Mouse (Mus musculus): Measurements from ENCODE around the gene Ntsr1. TPM values are rescaled to one million over a fixed set of nuclear protein-coding genes. Genes with fewer than 3 reads are reported as not detected.

The Ntsr1 gene
- polyA plus RNA-seq, 1 experiment, result not detected

- no peak overlapping the region for H3K4me3 ChIP-seq (replicated peaks; ENCODE audit: extremely low read depth, low read depth, low read length)
- TF ChIP-seq POLR2A (IDR thresholded peaks at IDR 0.05; ENCODE audit: borderline replicate concordance, extremely low read depth, low read depth, low read length), result no peak
- TF ChIP-seq CTCF (IDR thresholded peaks at IDR 0.05; ENCODE audit: insufficient read depth, low read length), result no peak
- no peak for DNase-seq
- 73% methylated on average over 4 of the region's 4 CpGs for WGBS
- H3K4me1 ChIP-seq (ENCODE audit: control insufficient read depth, insufficient read depth, low read length), result no peaks in the 10 kb centered on the region
Observed at GRCm38 (mm10) chr2:180522825-180523224, 23.0 kb downstream of the Ntsr1 start.

GRCm38 (mm10) chr2:180527447-180527846, 27.7 kb downstream of the Ntsr1 start:
- TF ChIP-seq POLR2A (IDR thresholded peaks at IDR 0.05; ENCODE audit: borderline replicate concordance, extremely low read depth, low read depth, low read length) (no peak), CTCF (IDR thresholded peaks at IDR 0.05; ENCODE audit: insufficient read depth, low read length) (no peak)
- Histone ChIP-seq H3K4me1 (ENCODE audit: control insufficient read depth, insufficient read depth, low read length) (no peaks in the 10 kb centered on the region), H3K4me3 (replicated peaks; ENCODE audit: extremely low read depth, low read depth, low read length) (no peak overlapping the region)
- 50% methylated on average over 7 of the region's 7 CpGs for WGBS
- DNase-seq, result no peak

GRCm38 (mm10) chr2:180527883-180528282, 28.1 kb downstream of the Ntsr1 start:
- no peak for DNase-seq
- 21% methylated on average over 8 of the region's 8 CpGs for WGBS
- TF ChIP-seq CTCF (IDR thresholded peaks at IDR 0.05; ENCODE audit: insufficient read depth, low read length) (no peak), POLR2A (IDR thresholded peaks at IDR 0.05; ENCODE audit: borderline replicate concordance, extremely low read depth, low read depth, low read length) (no peak)
- H3K4me1 ChIP-seq (ENCODE audit: control insufficient read depth, insufficient read depth, low read length), result no peaks in the 10 kb centered on the region
- no peak overlapping the region for H3K4me3 ChIP-seq (replicated peaks; ENCODE audit: extremely low read depth, low read depth, low read length)

- no peak for DNase-seq
- no peak for TF ChIP-seq CTCF (IDR thresholded peaks at IDR 0.05; ENCODE audit: insufficient read depth, low read length)
- TF ChIP-seq POLR2A (IDR thresholded peaks at IDR 0.05; ENCODE audit: borderline replicate concordance, extremely low read depth, low read depth, low read length), result no peak
- WGBS, result 35% methylated on average over 7 of the region's 7 CpGs
Observed at GRCm38 (mm10) chr2:180530130-180530529, 30.4 kb downstream of the Ntsr1 start.

GRCm38 (mm10) chr2:180530584-180530983, 30.8 kb downstream of the Ntsr1 start:
- TF ChIP-seq POLR2A (IDR thresholded peaks at IDR 0.05; ENCODE audit: borderline replicate concordance, extremely low read depth, low read depth, low read length), result no peak
- no peak for TF ChIP-seq CTCF (IDR thresholded peaks at IDR 0.05; ENCODE audit: insufficient read depth, low read length)
- no peaks in the 10 kb centered on the region for H3K4me1 ChIP-seq (ENCODE audit: control insufficient read depth, insufficient read depth, low read length)
- WGBS, result 45% methylated on average over 3 of the region's 3 CpGs
- H3K4me3 ChIP-seq (replicated peaks; ENCODE audit: extremely low read depth, low read depth, low read length), result no peak overlapping the region
- DNase-seq, result no peak

More at GRCm38 (mm10) chr2:180530130-180530529, 30.4 kb downstream of the Ntsr1 start:
- Histone ChIP-seq H3K4me3 (replicated peaks; ENCODE audit: extremely low read depth, low read depth, low read length) (no peak overlapping the region), H3K4me1 (ENCODE audit: control insufficient read depth, insufficient read depth, low read length) (no peaks in the 10 kb centered on the region)

GRCm38 (mm10) chr2:180531671-180532385, 32.1 kb downstream of the Ntsr1 start:
- 71% methylated on average over 7 of the region's 7 CpGs for WGBS
- TF ChIP-seq POLR2A (IDR thresholded peaks at IDR 0.05; ENCODE audit: borderline replicate concordance, extremely low read depth, low read depth, low read length) (no peak), CTCF (IDR thresholded peaks at IDR 0.05; ENCODE audit: insufficient read depth, low read length) (no peak)
- Histone ChIP-seq H3K4me1 (ENCODE audit: control insufficient read depth, insufficient read depth, low read length) (no peaks in the 10 kb centered on the region), H3K4me3 (replicated peaks; ENCODE audit: extremely low read depth, low read depth, low read length) (no peak overlapping the region)
- DNase-seq, result no peak

GRCm38 (mm10) chr2:180532386-180532995, 32.7 kb downstream of the Ntsr1 start:
- 40% methylated on average over 6 of the region's 6 CpGs for WGBS
- H3K4me1 ChIP-seq (ENCODE audit: control insufficient read depth, insufficient read depth, low read length), result no peaks in the 10 kb centered on the region
- DNase-seq, result no peak
- TF ChIP-seq POLR2A (IDR thresholded peaks at IDR 0.05; ENCODE audit: borderline replicate concordance, extremely low read depth, low read depth, low read length) (no peak), CTCF (IDR thresholded peaks at IDR 0.05; ENCODE audit: insufficient read depth, low read length) (no peak)
- no peak overlapping the region for H3K4me3 ChIP-seq (replicated peaks; ENCODE audit: extremely low read depth, low read depth, low read length)

GRCm38 (mm10) chr2:180533237-180533636, 33.5 kb downstream of the Ntsr1 start:
- WGBS, result 47% methylated on average over 4 of the region's 4 CpGs
- no peak for DNase-seq
- no peak for TF ChIP-seq POLR2A (IDR thresholded peaks at IDR 0.05; ENCODE audit: borderline replicate concordance, extremely low read depth, low read depth, low read length)
- no peak for TF ChIP-seq CTCF (IDR thresholded peaks at IDR 0.05; ENCODE audit: insufficient read depth, low read length)
- Histone ChIP-seq H3K4me1 (ENCODE audit: control insufficient read depth, insufficient read depth, low read length) (no peaks in the 10 kb centered on the region), H3K4me3 (replicated peaks; ENCODE audit: extremely low read depth, low read depth, low read length) (no peak overlapping the region)

GRCm38 (mm10) chr2:180543675-180544074, 43.9 kb downstream of the Ntsr1 start:
- TF ChIP-seq CTCF (IDR thresholded peaks at IDR 0.05; ENCODE audit: insufficient read depth, low read length) (no peak), POLR2A (IDR thresholded peaks at IDR 0.05; ENCODE audit: borderline replicate concordance, extremely low read depth, low read depth, low read length) (no peak)
- Histone ChIP-seq H3K4me1 (ENCODE audit: control insufficient read depth, insufficient read depth, low read length) (no peaks in the 10 kb centered on the region), H3K4me3 (replicated peaks; ENCODE audit: extremely low read depth, low read depth, low read length) (no peak overlapping the region)
- DNase-seq, result no peak
- 75% methylated on average over 2 of the region's 2 CpGs for WGBS

GRCm38 (mm10) chr2:180545046-180545445, 45.3 kb downstream of the Ntsr1 start:
- TF ChIP-seq POLR2A (IDR thresholded peaks at IDR 0.05; ENCODE audit: borderline replicate concordance, extremely low read depth, low read depth, low read length) (no peak), CTCF (IDR thresholded peaks at IDR 0.05; ENCODE audit: insufficient read depth, low read length) (no peak)
- no peaks in the 10 kb centered on the region for H3K4me1 ChIP-seq (ENCODE audit: control insufficient read depth, insufficient read depth, low read length)
- H3K4me3 ChIP-seq (replicated peaks; ENCODE audit: extremely low read depth, low read depth, low read length), result no peak overlapping the region
- 57% methylated on average over 18 of the region's 18 CpGs for WGBS
- no peak for DNase-seq
